Mouse (Mus musculus): ENCODE measurements around the gene Rbfox3. TPM values are rescaled to one million over a fixed set of nuclear protein-coding genes. Genes with fewer than 3 reads are reported as not detected.

Gene Rbfox3
- total and polyA plus RNA-seq, 2 experiments from 2014 or later, result 52.6 to 76.8 TPM

DNA sequence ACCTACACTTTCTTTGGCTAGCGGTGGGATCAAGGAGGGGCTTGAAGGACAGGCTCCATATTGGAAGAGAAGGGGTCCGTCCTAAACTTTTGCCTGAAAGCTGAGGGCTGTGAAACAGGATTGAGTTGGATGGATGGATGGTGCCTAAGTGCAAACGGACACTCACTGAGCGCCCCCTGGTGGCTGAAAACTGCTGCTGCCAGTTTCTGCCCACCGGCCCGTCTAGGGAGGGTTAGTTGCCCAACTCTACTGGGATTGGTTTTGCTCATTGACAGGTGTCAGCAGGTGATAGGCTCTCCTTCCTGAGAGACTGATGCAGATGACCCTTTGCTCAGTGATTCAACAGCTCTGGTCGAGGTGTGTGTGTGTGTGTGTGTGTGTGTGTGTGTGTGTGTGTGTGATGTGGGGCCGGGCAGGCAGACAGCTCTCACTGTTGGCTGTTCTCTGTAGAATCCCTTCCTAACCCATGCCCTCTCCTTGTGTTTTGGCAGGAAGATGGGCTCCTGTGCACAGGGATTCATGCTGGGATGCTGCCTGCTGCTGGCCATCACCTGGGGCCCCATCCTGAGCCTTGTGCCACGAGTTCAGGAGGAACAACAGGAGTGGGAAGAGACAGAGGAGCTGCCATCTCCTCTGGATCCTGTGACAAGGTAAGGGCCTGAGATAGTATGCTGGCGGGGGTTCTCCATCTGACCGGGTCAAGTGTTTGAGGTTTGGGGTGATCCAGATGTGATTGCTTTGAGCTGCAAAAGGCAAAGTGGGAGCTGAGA is 468.0 kb downstream of the Rbfox3 start:
- H3K27ac ChIP-seq, result no peak overlapping the region
- H3K9me3 ChIP-seq (ENCODE audit: low read length), result no peaks in the 10 kb centered on the region
- H3K27me3 ChIP-seq (ENCODE audit: insufficient read depth, low read length), result no peaks in the 10 kb centered on the region
- ATAC-seq (0 out of 2 replicates have a peak, but pooled peaks have one; percentile 36), DNase-seq (ENCODE audit: low spot score) (peak; percentile 85)
- H3K9ac ChIP-seq (replicated peaks; ENCODE audit: low read length), result no peak overlapping the region
- peak; percentile 95 for TF ChIP-seq CTCF (IDR thresholded peaks at IDR 0.05; ENCODE audit: low read depth)
- 0 out of 2 replicates have a peak, but pooled peaks cover 9% of the 10 kb centered on the region for H3K4me1 ChIP-seq (ENCODE audit: insufficient read depth, low read length)
- H3K36me3 ChIP-seq (ENCODE audit: insufficient read depth, low read length), result no peaks in the 10 kb centered on the region
- no peak overlapping the region for H3K4me3 ChIP-seq (ENCODE audit: low read length)
- H3K4me2 ChIP-seq (ENCODE audit: low read depth, low read length), result no peak overlapping the region
- WGBS, result 34% methylated on average over 11 of the region's 11 CpGs

DNA sequence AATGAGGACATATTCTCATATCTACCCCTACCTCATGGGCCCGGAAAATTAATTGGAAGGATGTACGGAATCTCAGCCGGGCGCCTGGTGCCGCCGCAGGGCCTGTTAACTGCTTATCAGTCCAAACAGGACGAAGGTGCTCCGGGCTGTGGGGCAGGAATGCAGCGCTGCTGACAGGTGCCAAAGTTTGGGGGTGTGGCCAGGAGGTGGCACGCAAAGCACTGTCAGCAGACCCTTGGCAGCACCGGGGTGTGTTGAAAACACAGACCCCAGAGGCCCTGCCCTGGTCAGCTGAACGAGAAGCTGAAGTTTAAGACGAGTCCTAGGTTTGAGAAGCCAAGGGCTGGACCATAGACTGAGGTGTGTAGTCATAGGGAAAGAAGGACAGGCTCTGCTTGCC is 468.7 kb downstream of the Rbfox3 start:
- Histone ChIP-seq H3K4me1 (ENCODE audit: insufficient read depth, low read length) (0 out of 2 replicates have a peak, but pooled peaks cover 10% of the 10 kb centered on the region), H3K36me3 (ENCODE audit: insufficient read depth, low read length) (no peaks in the 10 kb centered on the region), H3K9me3 (ENCODE audit: low read length) (no peaks in the 10 kb centered on the region), H3K9ac (replicated peaks; ENCODE audit: low read length) (no peak overlapping the region), H3K27ac (no peak overlapping the region), H3K4me3 (ENCODE audit: low read length) (no peak overlapping the region), H3K4me2 (ENCODE audit: low read depth, low read length) (no peak overlapping the region), H3K27me3 (ENCODE audit: insufficient read depth, low read length) (no peaks in the 10 kb centered on the region)
- 68% methylated on average over 13 of the region's 13 CpGs for WGBS
- ATAC-seq (no peak), DNase-seq (ENCODE audit: low spot score) (peak; percentile 21)
- no peak for TF ChIP-seq CTCF (IDR thresholded peaks at IDR 0.05; ENCODE audit: low read depth)

Small RNA genes within 50 kb of the gene (microRNA-seq; reads per million reads assigned to microRNA genes)
- 0 reads per million in 2 experiments for gene Gm25040

Other genes starting within 250 kb of the Rbfox3 start
- gene Enpp7, start 76.6 kb upstream of the Rbfox3 start, total RNA-seq (2014; rRNA removed), result not detected in 2 replicates
- not detected in 2 replicates for gene Enpp7, start 76.6 kb upstream of the Rbfox3 start, polyA plus RNA-seq (2015; fragmentation: Nextera tagmentation; extraction: Ambion mirVana)
- gene Cbx2, start 111.4 kb upstream of the Rbfox3 start, total RNA-seq (2014; rRNA removed), result 14.6 and 18.9 TPM in 2 replicates
- 7.0 and 7.4 TPM in 2 replicates for gene Cbx2, start 111.4 kb upstream of the Rbfox3 start, polyA plus RNA-seq (2015; fragmentation: Nextera tagmentation; extraction: Ambion mirVana)
- gene Cbx8, start 129.4 kb upstream of the Rbfox3 start, total RNA-seq (2014; rRNA removed), result 10.0 and 11.4 TPM in 2 replicates
- 6.5 and 7.6 TPM in 2 replicates for gene Cbx8, start 129.4 kb upstream of the Rbfox3 start, polyA plus RNA-seq (2015; fragmentation: Nextera tagmentation; extraction: Ambion mirVana)
- 33.6 and 41.3 TPM in 2 replicates for gene Cbx4, start 174.6 kb upstream of the Rbfox3 start, total RNA-seq (2014; rRNA removed)
- 22.4 and 23.7 TPM in 2 replicates for gene Cbx4, start 174.6 kb upstream of the Rbfox3 start, polyA plus RNA-seq (2015; fragmentation: Nextera tagmentation; extraction: Ambion mirVana)

All from hindbrain, postnatal 0 days (tissue).